Mouse (Mus musculus): ENCODE measurements around the gene Gnai3. TPM values are rescaled to one million over a fixed set of nuclear protein-coding genes. Genes with fewer than 3 reads are reported as not detected.

Gnai3 gene
- polyA plus RNA-seq, 1 experiment = 29.5 TPM

DNA sequence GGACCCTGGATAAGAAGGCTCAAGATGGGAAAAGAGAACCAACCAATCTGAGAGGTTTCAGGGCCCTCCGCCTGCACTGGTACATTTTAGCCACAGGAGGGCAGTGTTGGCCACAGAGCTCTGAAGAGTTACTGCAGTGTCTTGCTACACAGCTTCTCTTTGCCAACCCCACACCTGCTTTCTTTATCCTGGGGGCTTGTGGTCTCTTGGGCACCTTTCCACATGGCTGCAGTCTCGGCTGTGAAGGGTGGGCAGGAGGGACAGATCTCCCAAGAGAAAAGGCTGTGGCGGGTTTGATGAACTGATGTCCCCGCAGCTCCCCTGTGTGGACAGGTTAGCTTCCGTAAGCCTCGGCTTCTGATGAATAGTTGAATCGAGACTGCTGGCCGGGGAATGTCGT lies 18.9 kb upstream of the Gnai3 start:
- TF ChIP-seq POLR2A (IDR thresholded peaks at IDR 0.05; ENCODE audit: borderline replicate concordance, extremely low read depth, low read depth, low read length) = no peak
- peak; percentile 98 for TF ChIP-seq CTCF (IDR thresholded peaks at IDR 0.05; ENCODE audit: insufficient read depth, low read length)
- 16% methylated on average over 9 of the region's 9 CpGs for WGBS
- peak; percentile 81 for DNase-seq
- no peak overlapping the region for H3K4me3 ChIP-seq (replicated peaks; ENCODE audit: extremely low read depth, low read depth, low read length)
- no peaks in the 10 kb centered on the region for H3K4me1 ChIP-seq (ENCODE audit: control insufficient read depth, insufficient read depth, low read length)

- Histone ChIP-seq H3K4me1 (ENCODE audit: control insufficient read depth, insufficient read depth, low read length) (no peaks in the 10 kb centered on the region), H3K4me3 (replicated peaks; ENCODE audit: extremely low read depth, low read depth, low read length) (no peak overlapping the region)
- no peak for DNase-seq
- WGBS = 60% methylated on average over 5 of the region's 5 CpGs
- TF ChIP-seq POLR2A (IDR thresholded peaks at IDR 0.05; ENCODE audit: borderline replicate concordance, extremely low read depth, low read depth, low read length) = no peak
Observed at GRCm38 (mm10) chr3:108164091-108164490, 18.1 kb upstream of the Gnai3 start.

DNA sequence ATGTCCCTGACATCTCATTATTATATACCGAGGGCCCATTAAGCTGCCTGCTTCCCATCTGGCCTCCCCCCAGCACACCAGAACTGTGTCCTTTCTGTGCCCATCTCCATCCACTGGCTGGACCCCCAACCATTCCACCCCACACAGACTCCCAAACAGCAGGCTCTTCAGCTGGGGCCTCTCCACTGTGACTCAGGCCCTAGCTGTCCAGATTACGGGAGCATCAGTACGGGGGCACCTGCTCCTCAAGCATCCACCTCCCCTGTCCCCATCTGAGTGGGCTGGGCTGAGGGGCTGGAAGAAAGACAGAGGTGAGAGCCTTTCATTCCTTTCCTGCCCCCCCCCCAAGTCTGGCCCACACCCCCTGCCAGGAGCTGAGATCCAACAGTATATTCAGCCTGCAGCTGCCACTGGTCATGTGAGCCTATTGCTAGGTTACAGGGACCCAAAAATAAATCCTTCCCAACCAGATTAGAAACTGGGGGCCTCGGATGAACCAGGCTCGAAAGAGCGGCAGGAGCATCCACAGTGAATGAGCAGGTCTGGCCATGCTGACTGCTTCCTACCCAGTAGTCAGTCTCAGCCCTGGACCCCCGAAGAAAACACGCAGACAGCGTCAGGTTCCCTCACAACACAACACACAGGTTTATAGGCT lies 12.6 kb upstream of the Gnai3 start:
- H3K4me1 ChIP-seq (ENCODE audit: control insufficient read depth, insufficient read depth, low read length) = no peaks in the 10 kb centered on the region
- no peak for TF ChIP-seq POLR2A (IDR thresholded peaks at IDR 0.05; ENCODE audit: borderline replicate concordance, extremely low read depth, low read depth, low read length)
- TF ChIP-seq CTCF (IDR thresholded peaks at IDR 0.05; ENCODE audit: insufficient read depth, low read length) = no peak
- WGBS = 69% methylated on average over 9 of the region's 9 CpGs
- no peak overlapping the region for H3K4me3 ChIP-seq (replicated peaks; ENCODE audit: extremely low read depth, low read depth, low read length)
- DNase-seq = no peak

DNA sequence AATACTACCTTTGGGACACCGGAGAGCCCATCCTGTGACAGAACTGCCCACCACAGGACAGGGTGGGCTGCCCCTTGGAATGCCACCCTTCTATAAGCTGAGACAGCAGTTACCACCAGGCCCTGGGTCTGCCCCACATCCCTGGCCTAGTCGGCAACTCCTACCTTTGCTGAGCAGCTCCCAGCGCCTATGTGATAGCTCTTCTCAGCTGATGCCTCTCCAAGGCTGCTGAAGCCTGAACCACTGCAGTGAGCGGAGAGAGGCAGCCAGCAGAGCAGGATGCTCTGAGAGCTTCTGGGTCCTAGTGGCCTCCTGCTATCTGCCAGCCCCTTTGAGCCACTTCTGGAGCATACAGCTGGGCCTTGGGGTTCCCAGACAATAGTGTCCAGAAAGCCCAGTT lies 8.7 kb upstream of the Gnai3 start, which contains the start of gene Gpr61:
Gene Gpr61 (minus strand): TSS at position 227 of the 400 bp plus-strand sequence.
- DNase-seq = no peak
- WGBS = 60% methylated on average over 4 of the region's 4 CpGs
- TF ChIP-seq CTCF (IDR thresholded peaks at IDR 0.05; ENCODE audit: insufficient read depth, low read length) = no peak
- H3K4me1 ChIP-seq (ENCODE audit: control insufficient read depth, insufficient read depth, low read length) = no peaks in the 10 kb centered on the region
- no peak within 1 kb of the TSS for H3K4me3 ChIP-seq (replicated peaks; ENCODE audit: extremely low read depth, low read depth, low read length)

DNA sequence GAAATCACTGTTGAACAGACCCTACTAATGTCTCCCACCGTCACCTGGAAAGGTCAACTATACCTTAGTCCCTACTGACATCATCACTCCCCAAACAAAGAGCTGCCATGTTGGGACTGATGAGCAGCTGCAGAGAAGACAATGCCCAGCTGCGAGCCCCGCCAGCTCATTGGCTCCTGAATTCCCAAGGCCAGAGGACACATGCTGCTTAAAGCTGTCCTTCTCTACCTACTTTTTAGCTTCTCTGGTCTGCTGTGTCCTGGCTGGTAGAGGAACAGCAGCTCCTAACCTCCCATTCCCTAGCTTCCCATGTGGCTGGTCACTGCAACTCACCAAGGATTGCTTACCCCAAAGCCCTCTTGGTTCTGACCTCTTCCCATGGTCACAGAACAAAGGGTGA lies 6.3 kb upstream of the Gnai3 start:
- 86% methylated on average over 3 of the region's 3 CpGs for WGBS
- no peak for TF ChIP-seq POLR2A (IDR thresholded peaks at IDR 0.05; ENCODE audit: borderline replicate concordance, extremely low read depth, low read depth, low read length)
- no peak for TF ChIP-seq CTCF (IDR thresholded peaks at IDR 0.05; ENCODE audit: insufficient read depth, low read length)
- H3K4me3 ChIP-seq (replicated peaks; ENCODE audit: extremely low read depth, low read depth, low read length) = no peak overlapping the region
- no peaks in the 10 kb centered on the region for H3K4me1 ChIP-seq (ENCODE audit: control insufficient read depth, insufficient read depth, low read length)
- no peak for DNase-seq

- 56% methylated on average over 11 of the region's 11 CpGs for WGBS
- DNase-seq = peak; percentile 80
- Histone ChIP-seq H3K4me1 (ENCODE audit: control insufficient read depth, insufficient read depth, low read length) (no peaks in the 10 kb centered on the region), H3K4me3 (replicated peaks; ENCODE audit: extremely low read depth, low read depth, low read length) (no peak overlapping the region)
- TF ChIP-seq POLR2A (IDR thresholded peaks at IDR 0.05; ENCODE audit: borderline replicate concordance, extremely low read depth, low read depth, low read length) (no peak), CTCF (IDR thresholded peaks at IDR 0.05; ENCODE audit: insufficient read depth, low read length) (peak; percentile 95)
Observed at GRCm38 (mm10) chr3:108147386-108148235, 1.7 kb upstream of the Gnai3 start.

DNA sequence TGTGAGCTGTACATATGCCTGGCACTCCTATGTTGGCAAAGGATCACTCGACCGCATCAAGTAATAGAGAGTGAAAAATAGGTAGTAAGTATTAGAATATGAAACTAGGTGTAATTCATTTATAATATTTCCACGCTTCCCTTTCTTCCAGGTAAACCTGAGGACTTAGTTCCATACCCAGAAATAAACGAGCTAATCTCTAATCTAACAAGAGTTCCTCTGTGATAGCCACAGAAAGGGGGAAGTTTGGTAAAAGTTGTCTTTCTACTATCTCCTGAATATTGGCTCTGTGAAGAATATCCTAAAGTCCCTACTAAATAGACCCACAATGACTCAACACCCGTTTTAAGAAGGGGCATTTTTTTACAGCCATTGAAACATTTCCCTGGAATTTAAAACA lies 725 bp upstream of the Gnai3 start:
- DNase-seq = no peak
- H3K4me1 ChIP-seq (ENCODE audit: control insufficient read depth, insufficient read depth, low read length) = no peaks in the 10 kb centered on the region
- WGBS = 41% methylated on average over 5 of the region's 5 CpGs
- peak overlapping the region; percentile 90 for H3K4me3 ChIP-seq (replicated peaks; ENCODE audit: extremely low read depth, low read depth, low read length)
- no peak for TF ChIP-seq CTCF (IDR thresholded peaks at IDR 0.05; ENCODE audit: insufficient read depth, low read length)
- no peak for TF ChIP-seq POLR2A (IDR thresholded peaks at IDR 0.05; ENCODE audit: borderline replicate concordance, extremely low read depth, low read depth, low read length)

DNA sequence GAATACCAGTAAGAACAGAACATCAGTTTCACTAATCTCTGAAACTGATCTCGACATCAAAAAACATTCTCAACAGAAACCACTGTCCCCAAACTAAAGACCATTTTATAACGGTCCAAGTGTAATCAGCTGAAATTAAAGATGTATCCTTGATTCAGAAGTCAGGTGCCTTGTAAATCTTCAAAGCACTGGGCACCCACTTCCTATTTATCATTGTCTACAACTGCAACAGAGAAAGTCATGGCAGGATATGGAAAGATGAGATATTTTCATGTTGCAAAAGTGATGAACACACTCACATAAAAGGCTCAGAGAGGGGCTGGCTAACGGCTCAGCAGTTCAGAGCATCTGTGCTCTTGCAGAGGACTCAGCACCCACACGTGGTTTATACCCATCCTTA lies 5.2 kb downstream of the Gnai3 start:
- 59% methylated on average over 4 of the region's 4 CpGs for WGBS
- DNase-seq = no peak
- Histone ChIP-seq H3K4me1 (ENCODE audit: control insufficient read depth, insufficient read depth, low read length) (no peaks in the 10 kb centered on the region; the same call in 1 of the 2 replicates), H3K4me3 (replicated peaks; ENCODE audit: extremely low read depth, low read depth, low read length) (no peak overlapping the region)
- no peak for TF ChIP-seq POLR2A (IDR thresholded peaks at IDR 0.05; ENCODE audit: borderline replicate concordance, extremely low read depth, low read depth, low read length)
- TF ChIP-seq CTCF (IDR thresholded peaks at IDR 0.05; ENCODE audit: insufficient read depth, low read length) = no peak

DNA sequence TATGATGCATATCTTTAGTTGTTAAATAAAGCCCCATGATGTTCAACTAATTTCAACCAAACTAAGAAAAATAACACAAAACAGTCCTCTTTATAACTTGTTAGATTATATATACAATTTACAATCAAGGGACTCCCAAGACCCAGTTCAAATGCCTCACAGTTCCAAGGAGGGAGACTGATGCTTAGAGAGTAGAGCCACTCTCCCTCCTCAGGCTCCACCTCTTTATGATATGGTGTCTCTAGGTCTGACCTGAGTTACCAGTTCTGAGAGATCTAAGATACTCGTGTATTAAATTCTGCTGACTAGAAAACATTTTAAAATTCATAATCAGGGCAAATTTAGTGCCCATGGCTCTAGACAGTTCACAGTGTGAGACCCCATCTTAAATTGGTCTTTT lies 6.8 kb downstream of the Gnai3 start:
- WGBS = 60% methylated on average over 1 of the region's 1 CpGs
- H3K4me3 ChIP-seq (replicated peaks; ENCODE audit: extremely low read depth, low read depth, low read length) = no peak overlapping the region
- DNase-seq = no peak
- TF ChIP-seq POLR2A (IDR thresholded peaks at IDR 0.05; ENCODE audit: borderline replicate concordance, extremely low read depth, low read depth, low read length) (no peak), CTCF (IDR thresholded peaks at IDR 0.05; ENCODE audit: insufficient read depth, low read length) (no peak)
- H3K4me1 ChIP-seq (ENCODE audit: control insufficient read depth, insufficient read depth, low read length) = no peaks in the 10 kb centered on the region; the same call in 1 of the 2 replicates

DNA sequence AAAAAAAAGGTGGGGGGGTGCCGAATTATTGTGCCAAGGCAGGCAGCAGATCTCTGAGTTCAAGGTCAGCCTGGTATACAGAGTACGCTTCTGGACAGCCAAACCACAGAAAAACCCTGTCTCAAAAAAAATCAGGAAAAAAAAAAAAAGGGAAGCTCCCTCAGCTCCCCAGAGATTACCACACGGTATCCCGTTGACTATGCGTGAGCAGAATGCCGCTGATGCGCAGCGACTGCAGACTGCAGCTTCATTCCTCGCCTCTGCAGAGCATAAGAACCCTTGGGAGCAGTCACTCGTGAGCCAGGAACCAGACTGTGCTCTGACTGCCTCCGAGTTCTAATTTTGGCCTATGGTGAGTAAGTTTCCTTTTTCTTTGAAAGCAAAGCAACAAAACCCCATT lies 11.2 kb downstream of the Gnai3 start:
- DNase-seq = no peak
- 69% methylated on average over 11 of the region's 11 CpGs for WGBS

More for the DNA sequence above, 11.2 kb downstream of the Gnai3 start:
- Histone ChIP-seq H3K4me3 (replicated peaks; ENCODE audit: extremely low read depth, low read depth, low read length) (no peak overlapping the region), H3K4me1 (ENCODE audit: control insufficient read depth, insufficient read depth, low read length) (peaks cover 4% of the 10 kb centered on the region; the same call in 1 of the 2 replicates)
- TF ChIP-seq POLR2A (IDR thresholded peaks at IDR 0.05; ENCODE audit: borderline replicate concordance, extremely low read depth, low read depth, low read length) (no peak), CTCF (IDR thresholded peaks at IDR 0.05; ENCODE audit: insufficient read depth, low read length) (no peak)

Measured in lung, adult 2 months (tissue).